Mouse (Mus musculus): Measurements from ENCODE around the gene Psmb2. TPM values are rescaled to one million over a fixed set of nuclear protein-coding genes. Genes with fewer than 3 reads are reported as not detected.

Gene Psmb2
- total and polyA plus RNA-seq, 2 experiments from 2014 or later: 185 to 497 TPM

GRCm38 (mm10) chr4:126746194-126746840 is 68.9 kb downstream of the Psmb2 start:
- no peak for TF ChIP-seq CTCF (IDR thresholded peaks at IDR 0.05; ENCODE audit: low read depth)
- H3K36me3 ChIP-seq (ENCODE audit: insufficient read depth): peaks cover 68% of the 10 kb centered on the region

GRCm38 (mm10) chr4:126748381-126748780 is 71.0 kb downstream of the Psmb2 start:
- Histone ChIP-seq H3K4me3 (ENCODE audit: low read depth, low read length) (no peak overlapping the region), H3K9ac (no peak overlapping the region), H3K9me3 (ENCODE audit: low read length) (no peaks in the 10 kb centered on the region), H3K4me2 (ENCODE audit: low read depth) (no peak overlapping the region), H3K27ac (ENCODE audit: low read depth, low read length) (no peak overlapping the region), H3K4me1 (ENCODE audit: insufficient read depth) (peaks cover 24% of the 10 kb centered on the region), H3K27me3 (ENCODE audit: insufficient read depth, low read length) (no peaks in the 10 kb centered on the region), H3K36me3 (ENCODE audit: insufficient read depth) (peaks cover 62% of the 10 kb centered on the region)
- TF ChIP-seq CTCF (IDR thresholded peaks at IDR 0.05; ENCODE audit: low read depth): no peak
- DNase-seq (no peak), ATAC-seq (no peak)
- WGBS: 90% methylated on average over 8 of the region's 8 CpGs

More at GRCm38 (mm10) chr4:126746194-126746840, 68.9 kb downstream of the Psmb2 start:
- ATAC-seq: no peak
- Histone ChIP-seq H3K4me1 (ENCODE audit: insufficient read depth) (peaks cover 17% of the 10 kb centered on the region), H3K27ac (ENCODE audit: low read depth, low read length) (no peak overlapping the region), H3K27me3 (ENCODE audit: insufficient read depth, low read length) (no peaks in the 10 kb centered on the region), H3K9me3 (ENCODE audit: low read length) (no peaks in the 10 kb centered on the region), H3K4me2 (ENCODE audit: low read depth) (no peak overlapping the region), H3K4me3 (ENCODE audit: low read depth, low read length) (no peak overlapping the region), H3K9ac (no peak overlapping the region)
- 76% methylated on average over 10 of the region's 10 CpGs for WGBS
- no peak for DNase-seq

- H3K27ac ChIP-seq (ENCODE audit: low read depth, low read length): no peak overlapping the region
- peak overlapping the region; percentile 96 for H3K4me2 ChIP-seq (ENCODE audit: low read depth)
- WGBS: 70% methylated on average over 11 of the region's 11 CpGs
- H3K9ac ChIP-seq: peak overlapping the region; percentile 33
- H3K27me3 ChIP-seq (ENCODE audit: insufficient read depth, low read length): no peaks in the 10 kb centered on the region
- DNase-seq: no peak
- no peak for ATAC-seq
- H3K36me3 ChIP-seq (ENCODE audit: insufficient read depth): peaks cover 51% of the 10 kb centered on the region
- H3K9me3 ChIP-seq (ENCODE audit: low read length): no peaks in the 10 kb centered on the region
- H3K4me1 ChIP-seq (ENCODE audit: insufficient read depth): peaks cover 24% of the 10 kb centered on the region
- no peak for TF ChIP-seq CTCF (IDR thresholded peaks at IDR 0.05; ENCODE audit: low read depth)
- peak overlapping the region; percentile 20 for H3K4me3 ChIP-seq (ENCODE audit: low read depth, low read length)
Measured at GRCm38 (mm10) chr4:126749553-126749952, 72.1 kb downstream of the Psmb2 start.

- no peak overlapping the region for H3K27ac ChIP-seq (ENCODE audit: low read depth, low read length)
- TF ChIP-seq CTCF (IDR thresholded peaks at IDR 0.05; ENCODE audit: low read depth): no peak
- peak overlapping the region; percentile 20 for H3K4me3 ChIP-seq (ENCODE audit: low read depth, low read length)
- 54% methylated on average over 26 of the region's 26 CpGs for WGBS
- H3K4me1 ChIP-seq (ENCODE audit: insufficient read depth): peaks cover 29% of the 10 kb centered on the region
- peaks cover 45% of the 10 kb centered on the region for H3K36me3 ChIP-seq (ENCODE audit: insufficient read depth)
- H3K4me2 ChIP-seq (ENCODE audit: low read depth): peak overlapping the region; percentile 96
- H3K9ac ChIP-seq: 0 out of 2 replicates have a peak overlapping the region, but pooled peaks have one; percentile 33
- ATAC-seq (no peak), DNase-seq (peak; percentile 79)
- H3K27me3 ChIP-seq (ENCODE audit: insufficient read depth, low read length): no peaks in the 10 kb centered on the region
- H3K9me3 ChIP-seq (ENCODE audit: low read length): no peaks in the 10 kb centered on the region
Measured at GRCm38 (mm10) chr4:126750046-126750683, 72.7 kb downstream of the Psmb2 start.

- H3K27ac ChIP-seq (ENCODE audit: low read depth, low read length): no peak overlapping the region
- DNase-seq (no peak), ATAC-seq (no peak)
- TF ChIP-seq CTCF (IDR thresholded peaks at IDR 0.05; ENCODE audit: low read depth): no peak
- WGBS: 52% methylated on average over 8 of the region's 8 CpGs
- H3K27me3 ChIP-seq (ENCODE audit: insufficient read depth, low read length): no peaks in the 10 kb centered on the region
- peak overlapping the region; percentile 69 for H3K4me3 ChIP-seq (ENCODE audit: low read depth, low read length)
- peak overlapping the region; percentile 96 for H3K4me2 ChIP-seq (ENCODE audit: low read depth)
- H3K9ac ChIP-seq: 0 out of 2 replicates have a peak overlapping the region, but pooled peaks have one; percentile 74
- H3K9me3 ChIP-seq (ENCODE audit: low read length): no peaks in the 10 kb centered on the region
- peaks cover 37% of the 10 kb centered on the region for H3K36me3 ChIP-seq (ENCODE audit: insufficient read depth)
- peaks cover 30% of the 10 kb centered on the region for H3K4me1 ChIP-seq (ENCODE audit: insufficient read depth)
Measured at GRCm38 (mm10) chr4:126750863-126751555, 73.6 kb downstream of the Psmb2 start.

- Histone ChIP-seq H3K27ac (ENCODE audit: low read depth, low read length) (no peak overlapping the region), H3K9ac (peak overlapping the region; percentile 74), H3K36me3 (ENCODE audit: insufficient read depth) (peaks cover 31% of the 10 kb centered on the region), H3K27me3 (ENCODE audit: insufficient read depth, low read length) (no peaks in the 10 kb centered on the region), H3K4me1 (ENCODE audit: insufficient read depth) (peaks cover 30% of the 10 kb centered on the region), H3K4me2 (ENCODE audit: low read depth) (peak overlapping the region; percentile 96), H3K9me3 (ENCODE audit: low read length) (no peaks in the 10 kb centered on the region), H3K4me3 (ENCODE audit: low read depth, low read length) (peak overlapping the region; percentile 69)
- ATAC-seq (no peak), DNase-seq (no peak)
- no peak for TF ChIP-seq CTCF (IDR thresholded peaks at IDR 0.05; ENCODE audit: low read depth)
- 35% methylated on average over 10 of the region's 10 CpGs for WGBS
Measured at GRCm38 (mm10) chr4:126751556-126752023, 74.2 kb downstream of the Psmb2 start.

Data from forebrain, postnatal 0 days (tissue).